Mouse (Mus musculus) forebrain, postnatal 0 days (tissue): ENCODE measurements at regions not wholly inside any gene's neighbourhood (a gene's known extent, or its start where the extent isn't known, plus 50 kb on each side); places are given as distances from the start of the nearest gene placed in this dataset.

ENCODE experiments used
- ATAC-seq: fragments of 200-750 bp; cut with Nextera tagmentation; 2 replicates; pipeline ENCODE4 v1.8.0; 2017; ENCODE audit warnings: mild to moderate bottlenecking, moderate library complexity
- DNase-seq: peaks from one replicate; pipeline ENCODE4 v3.0.0-alpha.2; 2015
- H3K27ac ChIP-seq: fragments of 300-500 bp; sonication (generic); 2 replicates; pipeline ENCODE4 v1.5.1; 2014; ENCODE audit warnings: low read depth, mild to moderate bottlenecking, antibody characterized with exemption, low read length, moderate library complexity, mixed read lengths
- H3K27me3 ChIP-seq: fragments of 300-500 bp; sonication (generic); 2 replicates; pipeline ENCODE4 v1.6.1; 2014; ENCODE audit warnings: mild to moderate bottlenecking, low read length, mixed read lengths; ENCODE audit not compliant: insufficient read depth
- H3K36me3 ChIP-seq: fragments of 300-500 bp; sonication (generic); 2 replicates; pipeline ENCODE4 v1.6.1; 2014; ENCODE audit warnings: mild to moderate bottlenecking, moderate library complexity; ENCODE audit not compliant: insufficient read depth
- H3K4me1 ChIP-seq: fragments of 300-500 bp; sonication (generic); 2 replicates; pipeline ENCODE4 v1.6.1; 2014; ENCODE audit warnings: antibody characterized with exemption; ENCODE audit not compliant: insufficient read depth
- H3K4me2 ChIP-seq: fragments of 300-500 bp; sonication (generic); 2 replicates; pipeline ENCODE4 v1.6.1; 2014; ENCODE audit warnings: low read depth, mild to moderate bottlenecking, moderate library complexity
- H3K4me3 ChIP-seq: fragments of 300-500 bp; sonication (generic); 2 replicates; pipeline ENCODE4 v1.5.1; 2014; ENCODE audit warnings: low read depth, low read length, mixed read lengths
- H3K9ac ChIP-seq: fragments of 300-500 bp; sonication (generic); 2 replicates; pipeline ENCODE4 v1.6.1; 2014; ENCODE audit warnings: mild to moderate bottlenecking
- H3K9me3 ChIP-seq: fragments of 300-500 bp; sonication (generic); 2 replicates; pipeline ENCODE4 v1.6.1; 2016; ENCODE audit warnings: low read length
- CTCF ChIP-seq: sonication (generic); IDR thresholded peaks from 2 replicates; pipeline ENCODE4 v1.5.1; 2016; ENCODE audit warnings: antibody characterized with exemption, control low read depth, low read depth
- WGBS: fragments of 180-500 bp; shearing (Covaris S2); extraction: QIAGEN DNeasy Blood & Tissue Kit; methylation state at CpG from one replicate; pipeline ENCODE4 v1.1.7; 2014; 5-methylcytosine and 5-hydroxymethylcytosine counted together

DNA sequence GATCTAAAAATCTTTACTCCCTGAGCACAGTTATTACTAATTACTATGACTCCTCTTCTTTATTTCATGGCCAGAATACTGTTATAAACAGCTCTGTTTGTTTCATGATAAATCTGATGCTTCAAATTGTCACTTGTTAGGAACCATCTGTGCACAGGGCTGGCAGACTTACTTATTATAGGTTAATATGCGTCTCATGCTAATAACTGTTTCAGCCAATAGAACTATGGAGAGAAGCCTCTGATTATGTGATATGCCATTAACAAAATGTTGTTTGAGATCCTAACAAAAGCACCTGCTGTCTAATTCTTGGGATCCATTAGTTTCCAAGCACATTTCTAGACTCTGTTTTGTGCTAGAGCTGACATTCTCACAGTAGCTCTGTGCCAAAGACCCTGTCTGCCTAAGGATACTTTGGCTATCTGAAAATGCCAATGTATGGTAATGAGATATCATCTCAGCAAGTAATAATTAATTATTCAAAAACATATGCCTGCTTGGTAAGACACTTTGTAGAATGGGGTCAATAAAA, 318.1 kb downstream of the Grb14 start:
- DNase-seq: no peak
- Histone ChIP-seq H3K4me2 (no peak overlapping the region), H3K36me3 (no peaks in the 10 kb centered on the region), H3K27me3 (no peaks in the 10 kb centered on the region), H3K4me3 (no peak overlapping the region), H3K27ac (no peak overlapping the region), H3K4me1 (no peaks in the 10 kb centered on the region), H3K9me3 (no peaks in the 10 kb centered on the region), H3K9ac (no peak overlapping the region)
- TF ChIP-seq CTCF: no peak
- ATAC-seq: no peak
- WGBS: 51% methylated on average over 1 of the region's 1 CpGs

DNA sequence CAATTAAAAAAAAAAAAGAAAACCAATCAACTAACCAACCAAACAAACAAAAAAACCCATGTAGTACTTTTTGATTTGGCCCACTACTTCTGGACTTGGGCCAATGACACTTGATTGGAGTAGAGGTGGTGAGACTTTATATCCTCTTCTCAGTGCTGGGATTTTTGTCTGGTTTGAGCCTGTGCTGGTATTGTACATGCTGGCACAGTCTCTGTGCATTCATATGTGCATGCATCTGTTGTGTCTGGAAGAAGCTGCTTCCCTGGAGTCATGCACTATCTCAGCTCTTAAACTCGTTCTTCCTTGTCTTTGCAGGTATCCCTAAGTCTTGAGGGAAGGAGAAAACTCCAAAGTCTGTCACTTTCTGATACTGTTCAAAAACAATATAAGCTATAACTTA, 328.8 kb downstream of the Grb14 start:
- ATAC-seq: peak; percentile 64
- Histone ChIP-seq H3K4me2 (no peak overlapping the region), H3K9me3 (no peaks in the 10 kb centered on the region), H3K4me3 (no peak overlapping the region), H3K27ac (no peak overlapping the region), H3K27me3 (no peaks in the 10 kb centered on the region), H3K4me1 (no peaks in the 10 kb centered on the region), H3K36me3 (no peaks in the 10 kb centered on the region), H3K9ac (no peak overlapping the region)
- peak; percentile 21 for DNase-seq
- TF ChIP-seq CTCF: no peak
- WGBS: 59% methylated on average over 1 of the region's 1 CpGs

DNA sequence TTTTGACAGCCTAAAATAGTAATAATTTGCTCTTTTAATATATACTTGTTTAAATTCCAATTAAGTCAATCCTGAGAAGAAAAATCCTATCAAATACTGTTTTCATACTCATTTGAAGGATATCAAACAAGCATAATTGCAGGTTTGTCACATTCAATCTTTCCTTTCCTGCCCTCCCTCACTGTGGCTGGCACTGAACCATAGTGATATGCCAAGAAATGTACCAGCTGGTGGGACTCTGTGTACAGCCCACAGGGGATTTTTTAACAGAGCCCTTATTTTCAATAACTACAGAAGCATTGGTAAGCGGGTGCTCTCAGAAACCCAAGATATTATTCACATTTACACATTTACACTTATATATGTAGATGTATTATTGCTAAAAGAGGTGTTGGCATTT, 333.3 kb downstream of the Grb14 start:
- H3K9ac ChIP-seq: no peak overlapping the region
- H3K4me1 ChIP-seq: no peaks in the 10 kb centered on the region
- H3K27ac ChIP-seq: no peak overlapping the region
- H3K9me3 ChIP-seq: no peaks in the 10 kb centered on the region
- peak; percentile 54 for DNase-seq
- H3K27me3 ChIP-seq: no peaks in the 10 kb centered on the region
- ATAC-seq: peak; percentile 84
- no peak overlapping the region for H3K4me2 ChIP-seq
- H3K36me3 ChIP-seq: no peaks in the 10 kb centered on the region
- H3K4me3 ChIP-seq: no peak overlapping the region
- 26% methylated on average over 1 of the region's 1 CpGs for WGBS
- no peak for TF ChIP-seq CTCF

DNA sequence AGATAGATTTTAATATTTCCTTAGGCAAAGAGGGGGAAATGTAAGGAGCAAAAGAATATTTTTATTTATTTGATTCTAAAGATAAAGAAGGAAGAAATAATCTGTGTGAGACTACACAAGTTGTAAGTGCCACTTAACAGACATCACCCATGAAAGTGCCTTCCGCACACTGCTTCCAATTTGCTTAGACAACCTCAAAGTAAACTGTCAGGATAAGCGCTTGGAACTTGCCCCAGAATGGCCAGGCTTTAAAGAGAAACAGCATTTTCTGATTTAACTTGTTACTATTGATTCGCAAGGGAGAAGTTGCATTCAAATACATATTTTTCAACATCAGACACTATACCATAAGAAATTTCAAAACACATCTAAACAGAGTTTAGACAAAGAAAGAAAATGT, 333.8 kb downstream of the Grb14 start:
- WGBS: 27% methylated on average over 3 of the region's 3 CpGs
- no peak overlapping the region for H3K4me3 ChIP-seq
- H3K27me3 ChIP-seq: no peaks in the 10 kb centered on the region
- H3K27ac ChIP-seq: no peak overlapping the region
- DNase-seq (peak; percentile 40), ATAC-seq (peak; percentile 47; the same call in 1 of the 2 replicates)
- no peaks in the 10 kb centered on the region for H3K36me3 ChIP-seq
- no peak overlapping the region for H3K9ac ChIP-seq
- no peak overlapping the region for H3K4me2 ChIP-seq
- no peaks in the 10 kb centered on the region for H3K4me1 ChIP-seq
- TF ChIP-seq CTCF: no peak
- no peaks in the 10 kb centered on the region for H3K9me3 ChIP-seq

GRCm38 (mm10) chr2:64686781-64687180, 338.0 kb downstream of the Grb14 start:
- Histone ChIP-seq H3K27ac (no peak overlapping the region), H3K9me3 (no peaks in the 10 kb centered on the region), H3K4me2 (no peak overlapping the region), H3K36me3 (no peaks in the 10 kb centered on the region), H3K4me1 (no peaks in the 10 kb centered on the region), H3K9ac (no peak overlapping the region), H3K4me3 (no peak overlapping the region), H3K27me3 (no peaks in the 10 kb centered on the region)
- no peak for DNase-seq
- TF ChIP-seq CTCF: no peak
- WGBS: 48% methylated on average over 8 of the region's 8 CpGs
- no peak for ATAC-seq

GRCm38 (mm10) chr2:64649614-64650013, 375.2 kb downstream of the Grb14 start:
- Histone ChIP-seq H3K4me2 (no peak overlapping the region), H3K9me3 (no peaks in the 10 kb centered on the region), H3K4me3 (no peak overlapping the region), H3K4me1 (no peaks in the 10 kb centered on the region), H3K36me3 (no peaks in the 10 kb centered on the region), H3K27ac (no peak overlapping the region), H3K27me3 (no peaks in the 10 kb centered on the region), H3K9ac (no peak overlapping the region)
- ATAC-seq (no peak), DNase-seq (no peak)
- WGBS: 85% methylated on average over 1 of the region's 1 CpGs
- TF ChIP-seq CTCF: no peak

- Histone ChIP-seq H3K4me2 (no peak overlapping the region), H3K4me3 (no peak overlapping the region), H3K9me3 (no peaks in the 10 kb centered on the region), H3K4me1 (no peaks in the 10 kb centered on the region), H3K36me3 (no peaks in the 10 kb centered on the region), H3K27me3 (no peaks in the 10 kb centered on the region; the same call in 1 of the 2 replicates), H3K27ac (no peak overlapping the region), H3K9ac (no peak overlapping the region)
- DNase-seq: no peak
- no peak for ATAC-seq
- 60% methylated on average over 2 of the region's 2 CpGs for WGBS
- TF ChIP-seq CTCF: no peak
Observed at GRCm38 (mm10) chr2:64616931-64617330, 407.9 kb downstream of the Grb14 start.
